Mouse (Mus musculus) heart, embryonic 11.5 days (tissue): ENCODE results near the gene Mical2. TPM values are rescaled to one million over a fixed set of nuclear protein-coding genes. Genes with fewer than 3 reads are reported as not detected.
A peak's percentile ranks its signal among the peaks of the same experiment; 100 is the strongest.

ENCODE experiments used
- ATAC-seq: fragments of 200-750 bp; cut with Nextera tagmentation; replicated peaks from 2 replicates; pipeline ENCODE4 v1.8.0; 2017; ENCODE audit warnings: moderate library complexity; ENCODE audit not compliant: insufficient number of reproducible peaks, low FRiP score, low TSS enrichment
- H3K27ac ChIP-seq: fragments of 300-500 bp; sonication (generic); 2 replicates; pipeline ENCODE4 v1.5.1; 2014; ENCODE audit warnings: mild to moderate bottlenecking, low read depth, low read length
- H3K27me3 ChIP-seq: fragments of 300-500 bp; sonication (generic); 2 replicates; pipeline ENCODE4 v1.6.1; 2014; ENCODE audit warnings: mild to moderate bottlenecking, low read length, mixed read lengths; ENCODE audit not compliant: control insufficient read depth, insufficient read depth
- H3K36me3 ChIP-seq: fragments of 300-500 bp; sonication (generic); 2 replicates; pipeline ENCODE4 v1.6.1; 2014; ENCODE audit warnings: mild to moderate bottlenecking, low read length, moderate library complexity, mixed read lengths; ENCODE audit not compliant: control insufficient read depth, insufficient read depth
- H3K4me1 ChIP-seq: fragments of 300-500 bp; sonication (generic); 2 replicates; pipeline ENCODE4 v1.6.1; 2014; ENCODE audit warnings: low read length; ENCODE audit not compliant: control insufficient read depth, insufficient read depth
- H3K4me2 ChIP-seq: fragments of 300-500 bp; sonication (generic); 2 replicates; pipeline ENCODE4 v1.6.1; 2014; ENCODE audit warnings: mild to moderate bottlenecking, moderate library complexity
- H3K4me3 ChIP-seq: fragments of 300-500 bp; sonication (generic); 2 replicates; pipeline ENCODE4 v1.5.1; 2014; ENCODE audit warnings: low read depth, low read length
- H3K9ac ChIP-seq: fragments of 300-500 bp; sonication (generic); 2 replicates; pipeline ENCODE4 v1.6.1; 2014; ENCODE audit warnings: mild to moderate bottlenecking, low read depth, low read length, moderate library complexity
- H3K9me3 ChIP-seq: fragments of 300-500 bp; sonication (generic); replicated peaks from 2 replicates; pipeline ENCODE4 v1.6.1; 2016; ENCODE audit warnings: low read length; ENCODE audit not compliant: control insufficient read depth
- WGBS: fragments of 180-500 bp; shearing (Covaris S2); extraction: QIAGEN DNeasy Blood & Tissue Kit; methylation state at CpG from one replicate; pipeline ENCODE4 v1.1.7; 2014; ENCODE audit not compliant: insufficient replicate concordance; 5-methylcytosine and 5-hydroxymethylcytosine counted together
- polyA plus RNA-seq: library from polyadenylated mRNA; unstranded; fragments of >200 nt; fragmentation: Nextera tagmentation; extraction: Ambion mirVana; gene quantifications from 2 replicates; pipeline ENCODE4 v1.2.1, GENCODE M21; 2014

Mical2 gene
- polyA plus RNA-seq, 1 experiment from 2014 or later, result 117 TPM

GRCm38 (mm10) chr7:112337736-112338135 lies 112.1 kb downstream of the Mical2 start:
- Histone ChIP-seq H3K9ac (no peak overlapping the region), H3K4me3 (no peak overlapping the region), H3K4me2 (no peak overlapping the region), H3K4me1 (peaks cover 11% of the 10 kb centered on the region; the same call in 1 of the 2 replicates), H3K27me3 (no peaks in the 10 kb centered on the region), H3K27ac (no peak overlapping the region), H3K36me3 (peaks cover 35% of the 10 kb centered on the region), H3K9me3 (no peaks in the 10 kb centered on the region)
- WGBS, result 85% methylated on average over 5 of the region's 5 CpGs
- no peak for ATAC-seq

DNA sequence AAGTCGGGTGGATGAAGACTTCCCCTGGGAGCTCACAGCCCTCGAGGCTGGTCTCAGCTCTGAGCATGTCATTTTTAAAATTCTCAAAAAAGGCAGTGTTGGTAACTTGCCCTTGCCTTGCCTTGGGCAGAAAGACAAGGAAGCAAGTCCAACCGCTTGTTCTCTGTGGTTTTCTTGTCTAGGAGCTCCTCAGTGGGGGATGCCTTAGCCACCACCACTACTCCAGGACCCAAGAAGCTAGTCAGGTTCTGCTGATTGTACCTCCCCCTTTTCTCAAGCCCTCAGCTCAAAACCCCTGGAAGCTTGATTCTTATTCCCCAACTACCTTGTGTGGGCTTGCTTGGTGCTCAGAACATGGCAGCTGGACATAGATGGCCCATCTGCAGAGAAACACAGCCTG lies 115.4 kb downstream of the Mical2 start:
- Histone ChIP-seq H3K27ac (0 out of 2 replicates have a peak overlapping the region, but pooled peaks have one; percentile 19), H3K4me2 (no peak overlapping the region), H3K36me3 (peaks cover 36% of the 10 kb centered on the region), H3K27me3 (no peaks in the 10 kb centered on the region), H3K4me1 (peaks cover 8% of the 10 kb centered on the region; the same call in 1 of the 2 replicates), H3K9me3 (no peaks in the 10 kb centered on the region), H3K9ac (no peak overlapping the region), H3K4me3 (no peak overlapping the region)
- 63% methylated on average over 3 of the region's 3 CpGs for WGBS
- ATAC-seq, result no peak

DNA sequence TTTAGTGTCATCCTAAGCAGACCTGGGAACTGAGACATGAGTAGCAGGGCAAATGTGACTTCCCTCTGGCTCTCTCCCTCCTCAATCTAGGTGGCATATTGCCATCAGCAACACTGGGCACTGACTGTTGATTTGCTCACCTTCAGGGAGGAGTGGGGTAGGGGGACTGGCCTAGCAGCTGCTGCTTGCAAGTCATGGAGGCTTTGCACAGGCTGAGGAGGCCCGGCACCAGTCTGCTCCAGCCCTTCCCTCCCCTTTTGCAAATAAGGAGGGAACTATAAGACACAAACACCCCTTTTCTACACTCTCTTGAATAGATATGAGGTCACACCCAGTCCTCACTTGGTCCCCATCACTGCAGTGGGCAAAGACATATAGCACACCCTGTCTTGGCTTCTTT lies 120.0 kb downstream of the Mical2 start:
- 0 out of 2 replicates have a peak, but pooled peaks cover 2% of the 10 kb centered on the region for H3K4me1 ChIP-seq
- H3K4me2 ChIP-seq, result no peak overlapping the region
- no peaks in the 10 kb centered on the region for H3K27me3 ChIP-seq
- no peak overlapping the region for H3K4me3 ChIP-seq
- 83% methylated on average over 1 of the region's 1 CpGs for WGBS
- ATAC-seq, result no peak
- H3K9me3 ChIP-seq, result no peaks in the 10 kb centered on the region
- H3K27ac ChIP-seq, result no peak overlapping the region
- H3K36me3 ChIP-seq, result peaks cover 43% of the 10 kb centered on the region
- no peak overlapping the region for H3K9ac ChIP-seq

DNA sequence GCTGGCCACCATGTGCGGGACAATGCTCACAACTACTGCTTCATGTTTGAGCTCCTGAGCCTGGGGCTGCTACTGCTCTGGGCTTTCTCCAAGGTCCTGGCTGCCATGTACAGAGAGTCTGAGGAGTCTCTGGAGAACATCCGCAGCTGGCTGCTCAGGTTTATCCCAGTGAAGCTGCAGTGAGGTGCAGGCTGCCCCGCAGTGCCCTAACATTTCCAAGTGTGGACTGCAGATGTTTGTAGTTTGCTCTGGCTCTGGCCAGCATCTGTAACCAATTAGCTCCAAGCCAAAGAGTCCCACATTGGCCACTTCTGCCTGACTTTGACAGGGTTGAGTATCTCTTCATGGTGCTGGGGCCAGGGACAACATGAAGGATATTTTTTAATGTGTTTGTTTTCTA lies 125.9 kb downstream of the Mical2 start:
- Histone ChIP-seq H3K4me2 (no peak overlapping the region), H3K9me3 (no peaks in the 10 kb centered on the region), H3K4me1 (peaks cover 24% of the 10 kb centered on the region), H3K27ac (peak overlapping the region; percentile 29; the same call in 1 of the 2 replicates), H3K27me3 (no peaks in the 10 kb centered on the region), H3K4me3 (no peak overlapping the region), H3K9ac (0 out of 2 replicates have a peak overlapping the region, but pooled peaks have one; percentile 28), H3K36me3 (peaks cover 41% of the 10 kb centered on the region)
- ATAC-seq, result no peak
- WGBS, result 63% methylated on average over 3 of the region's 3 CpGs

- H3K36me3 ChIP-seq, result peaks cover 38% of the 10 kb centered on the region
- H3K27ac ChIP-seq, result no peak overlapping the region
- peaks cover 24% of the 10 kb centered on the region for H3K4me1 ChIP-seq
- H3K27me3 ChIP-seq, result no peaks in the 10 kb centered on the region
- no peak overlapping the region for H3K9ac ChIP-seq
- WGBS, result 78% methylated on average over 4 of the region's 4 CpGs
- H3K9me3 ChIP-seq, result no peaks in the 10 kb centered on the region
- H3K4me3 ChIP-seq, result no peak overlapping the region
- no peak for ATAC-seq
- H3K4me2 ChIP-seq, result no peak overlapping the region
Measured at GRCm38 (mm10) chr7:112352005-112352404, 126.3 kb downstream of the Mical2 start.

DNA sequence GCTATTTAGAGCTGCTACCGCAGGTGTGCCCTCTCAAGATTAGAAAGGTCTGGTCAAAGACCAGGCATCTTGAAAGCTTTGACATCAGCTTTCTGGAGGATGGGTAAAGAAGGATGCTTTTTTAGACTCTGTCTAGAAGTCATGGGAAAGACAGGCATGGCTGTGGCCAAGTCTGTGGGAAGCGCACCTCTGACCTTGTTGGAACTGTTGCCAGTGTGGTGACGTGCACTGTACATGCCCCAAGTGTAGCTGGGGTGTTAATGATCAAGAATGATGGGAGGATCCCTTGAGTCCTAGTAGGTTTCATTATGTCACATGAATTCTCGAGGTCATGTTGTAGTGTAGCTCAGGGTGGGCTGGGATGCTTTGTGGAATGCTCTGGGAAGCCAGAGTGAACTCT lies 127.4 kb downstream of the Mical2 start:
- Histone ChIP-seq H3K4me1 (peaks cover 24% of the 10 kb centered on the region), H3K4me3 (no peak overlapping the region), H3K36me3 (peaks cover 35% of the 10 kb centered on the region), H3K27me3 (no peaks in the 10 kb centered on the region), H3K9me3 (no peaks in the 10 kb centered on the region), H3K27ac (peak overlapping the region; percentile 80), H3K9ac (no peak overlapping the region), H3K4me2 (no peak overlapping the region)
- 75% methylated on average over 4 of the region's 4 CpGs for WGBS
- ATAC-seq, result no peak

GRCm38 (mm10) chr7:112353939-112354338 lies 128.3 kb downstream of the Mical2 start:
- no peak overlapping the region for H3K4me2 ChIP-seq
- H3K27ac ChIP-seq, result peak overlapping the region; percentile 80
- no peaks in the 10 kb centered on the region for H3K9me3 ChIP-seq
- peaks cover 24% of the 10 kb centered on the region for H3K4me1 ChIP-seq
- WGBS, result 80% methylated on average over 11 of the region's 11 CpGs
- no peak overlapping the region for H3K4me3 ChIP-seq
- no peaks in the 10 kb centered on the region for H3K27me3 ChIP-seq
- H3K9ac ChIP-seq, result no peak overlapping the region
- ATAC-seq, result no peak
- H3K36me3 ChIP-seq, result peaks cover 33% of the 10 kb centered on the region

- Histone ChIP-seq H3K27ac (peak overlapping the region; percentile 80), H3K36me3 (peaks cover 29% of the 10 kb centered on the region), H3K4me3 (no peak overlapping the region), H3K4me2 (no peak overlapping the region), H3K27me3 (no peaks in the 10 kb centered on the region), H3K9ac (no peak overlapping the region), H3K9me3 (no peaks in the 10 kb centered on the region), H3K4me1 (peaks cover 24% of the 10 kb centered on the region)
- ATAC-seq, result peak; percentile 51; the same call in 1 of the 2 replicates
- WGBS, result 35% methylated on average over 7 of the region's 7 CpGs
Measured at GRCm38 (mm10) chr7:112354503-112354951, 128.9 kb downstream of the Mical2 start.

GRCm38 (mm10) chr7:112359594-112359993 lies 133.9 kb downstream of the Mical2 start:
- Histone ChIP-seq H3K27ac (no peak overlapping the region), H3K36me3 (peaks cover 15% of the 10 kb centered on the region), H3K4me3 (no peak overlapping the region), H3K9ac (no peak overlapping the region), H3K4me1 (peaks cover 27% of the 10 kb centered on the region), H3K4me2 (no peak overlapping the region), H3K27me3 (no peaks in the 10 kb centered on the region), H3K9me3 (no peaks in the 10 kb centered on the region)
- ATAC-seq, result no peak
- WGBS, result 78% methylated on average over 3 of the region's 3 CpGs
